Mouse (Mus musculus) megakaryocyte, embryonic 14.5 days (primary cell): ENCODE data around the gene Kdm6b. TPM values are rescaled to one million over a fixed set of nuclear protein-coding genes. Genes with fewer than 3 reads are reported as not detected.

Experiments
- H3K27me3 ChIP-seq: replicated peaks from 2 replicates; pipeline ENCODE3; 2012; ENCODE audit warnings: inconsistent platforms
- H3K36me3 ChIP-seq: replicated peaks from 2 replicates; pipeline ENCODE3; 2012; ENCODE audit warnings: low read length, inconsistent platforms, mixed read lengths
- H3K4me1 ChIP-seq: 2 replicates; pipeline ENCODE4 v1.6.1; 2012; ENCODE audit warnings: inconsistent platforms
- H3K4me3 ChIP-seq: replicated peaks from 2 replicates; pipeline ENCODE3; 2012; ENCODE audit warnings: moderate library complexity, mild to moderate bottlenecking, inconsistent platforms
- H3K9me3 ChIP-seq: 2 replicates; pipeline ENCODE4 v1.6.1; 2012; ENCODE audit warnings: inconsistent platforms
- FLI1 ChIP-seq: IDR thresholded peaks from 2 replicates; pipeline ENCODE4 v1.6.1; 2012; ENCODE audit warnings: low read length, inconsistent platforms, mixed read lengths
- GATA1 ChIP-seq: IDR thresholded peaks from 3 replicates; pipeline ENCODE4 v1.6.1; 2012; ENCODE audit warnings: mixed read lengths, low read length, inconsistent platforms, borderline replicate concordance
- polyA plus RNA-seq: library from polyadenylated mRNA; stranded (reverse); fragments of >175 nt; gene quantifications from 2 replicates; pipeline ENCODE4 v1.2.3, GENCODE M21; 2012; ENCODE audit warnings: low replicate concordance; ENCODE audit not compliant: insufficient read depth

Gene Kdm6b
- polyA plus RNA-seq, 1 experiment = 44.5 TPM

- TF ChIP-seq FLI1 (no peak), GATA1 (no peak)
- H3K9me3 ChIP-seq = no peaks in the 10 kb centered on the region
- peaks cover 53% of the 10 kb centered on the region for H3K27me3 ChIP-seq
- no peak overlapping the region for H3K4me3 ChIP-seq
- peaks cover 22% of the 10 kb centered on the region for H3K4me1 ChIP-seq
- H3K36me3 ChIP-seq = no peaks in the 10 kb centered on the region
Measured at GRCm38 (mm10) chr11:69432640-69432982, 19.1 kb upstream of the Kdm6b start.

DNA sequence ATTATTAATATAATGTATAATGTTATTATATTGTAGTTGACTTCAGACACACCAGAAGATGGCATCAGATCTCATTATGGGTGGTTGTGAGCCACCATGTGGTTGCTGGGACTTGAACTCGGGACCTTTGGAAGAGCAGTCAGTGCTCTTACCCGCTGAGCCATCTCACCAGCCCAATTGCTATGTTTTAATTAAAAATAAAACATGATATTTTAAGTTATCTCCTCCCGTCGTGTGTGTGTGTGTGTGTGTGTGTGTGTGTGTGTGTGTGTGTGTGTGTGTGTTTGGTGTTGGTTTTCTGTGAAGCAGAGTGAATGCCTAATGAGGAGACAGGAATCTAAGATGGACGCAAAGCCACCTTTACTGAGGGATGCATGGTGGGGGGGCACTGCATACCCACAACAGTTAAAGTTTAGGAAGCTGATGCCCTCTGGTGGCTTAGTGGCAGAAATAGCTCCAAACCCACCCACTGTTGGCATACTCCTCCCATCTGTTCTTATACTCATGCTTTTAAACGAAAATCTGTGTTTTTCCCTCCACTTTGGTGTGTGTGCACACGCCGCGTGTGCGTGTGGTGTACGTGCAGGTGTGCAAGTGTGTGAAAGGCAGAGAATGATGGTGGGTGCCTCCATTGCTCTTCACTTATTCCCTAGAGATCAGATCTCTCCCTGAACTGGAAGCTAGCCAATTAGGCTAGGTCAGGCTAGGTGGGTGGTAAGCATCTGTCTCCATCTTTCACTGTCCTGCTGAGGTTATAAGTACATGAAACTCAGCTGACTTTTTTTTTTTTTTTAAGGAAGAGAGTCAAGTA is 18.6 kb upstream of the Kdm6b start:
- Histone ChIP-seq H3K9me3 (no peaks in the 10 kb centered on the region), H3K27me3 (peaks cover 47% of the 10 kb centered on the region), H3K4me1 (peaks cover 18% of the 10 kb centered on the region), H3K36me3 (no peaks in the 10 kb centered on the region), H3K4me3 (no peak overlapping the region)
- TF ChIP-seq FLI1 = no peak
- no peak for TF ChIP-seq GATA1

DNA sequence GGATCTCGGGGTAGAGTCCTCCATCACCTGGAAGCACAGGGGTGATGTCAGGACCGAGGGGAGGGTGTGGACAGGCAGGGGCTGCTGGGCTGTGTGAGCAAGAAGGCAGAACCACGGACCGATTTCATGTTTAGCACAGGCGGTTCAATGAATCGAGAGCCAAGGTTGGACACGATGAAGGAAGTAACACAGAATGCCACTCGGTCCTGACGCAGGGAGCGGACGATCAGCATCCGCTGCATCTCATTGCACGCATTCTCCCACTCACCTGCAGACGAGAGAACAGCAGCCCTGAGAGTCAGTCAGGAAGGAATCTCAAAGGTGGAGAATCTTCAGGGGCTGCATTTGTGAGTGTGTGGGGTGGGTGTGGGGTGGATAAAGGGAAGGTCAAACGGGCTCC is 17.2 kb upstream of the Kdm6b start:
- peaks cover 24% of the 10 kb centered on the region for H3K4me1 ChIP-seq
- no peaks in the 10 kb centered on the region for H3K9me3 ChIP-seq
- H3K27me3 ChIP-seq = peaks cover 33% of the 10 kb centered on the region
- TF ChIP-seq FLI1 (no peak), GATA1 (no peak)
- no peaks in the 10 kb centered on the region for H3K36me3 ChIP-seq
- H3K4me3 ChIP-seq = no peak overlapping the region

- H3K4me1 ChIP-seq = peaks cover 26% of the 10 kb centered on the region
- H3K4me3 ChIP-seq = peak overlapping the region; percentile 31
- no peaks in the 10 kb centered on the region for H3K36me3 ChIP-seq
- H3K9me3 ChIP-seq = no peaks in the 10 kb centered on the region
- peaks cover 21% of the 10 kb centered on the region for H3K27me3 ChIP-seq
- TF ChIP-seq FLI1 (no peak), GATA1 (no peak)
Measured at GRCm38 (mm10) chr11:69429313-69429712, 15.8 kb upstream of the Kdm6b start.

DNA sequence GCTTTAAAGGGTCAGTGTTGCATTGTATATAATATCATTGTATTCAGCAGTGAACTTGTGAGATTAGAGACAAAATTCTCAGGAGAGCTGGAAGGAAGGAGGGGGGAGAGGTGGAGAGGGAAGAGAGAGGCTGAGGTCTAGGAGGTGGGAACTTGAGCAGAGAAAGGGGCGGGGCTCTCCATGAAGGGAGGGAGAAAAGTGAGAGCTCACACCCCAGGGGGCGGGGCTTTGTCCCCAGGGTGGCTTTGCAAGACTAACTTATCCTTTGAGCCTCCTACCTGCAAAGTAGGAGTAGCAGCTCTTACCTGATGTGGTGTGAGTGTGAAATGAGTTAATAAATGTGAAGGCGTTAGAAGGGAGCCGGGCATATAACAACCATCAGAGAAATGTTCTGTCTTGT is 15.3 kb upstream of the Kdm6b start:
- Histone ChIP-seq H3K27me3 (peaks cover 17% of the 10 kb centered on the region), H3K4me1 (peaks cover 31% of the 10 kb centered on the region)

GRCm38 (mm10) chr11:69426246-69426645 is 12.8 kb upstream of the Kdm6b start:
- TF ChIP-seq GATA1 (no peak), FLI1 (no peak)
- Histone ChIP-seq H3K4me3 (no peak overlapping the region), H3K36me3 (no peaks in the 10 kb centered on the region), H3K4me1 (peaks cover 40% of the 10 kb centered on the region), H3K9me3 (no peaks in the 10 kb centered on the region), H3K27me3 (peaks cover 22% of the 10 kb centered on the region)

More for the DNA sequence above, 15.3 kb upstream of the Kdm6b start:
- H3K36me3 ChIP-seq = no peaks in the 10 kb centered on the region
- H3K9me3 ChIP-seq = no peaks in the 10 kb centered on the region
- no peak overlapping the region for H3K4me3 ChIP-seq
- TF ChIP-seq FLI1 (no peak), GATA1 (no peak)

DNA sequence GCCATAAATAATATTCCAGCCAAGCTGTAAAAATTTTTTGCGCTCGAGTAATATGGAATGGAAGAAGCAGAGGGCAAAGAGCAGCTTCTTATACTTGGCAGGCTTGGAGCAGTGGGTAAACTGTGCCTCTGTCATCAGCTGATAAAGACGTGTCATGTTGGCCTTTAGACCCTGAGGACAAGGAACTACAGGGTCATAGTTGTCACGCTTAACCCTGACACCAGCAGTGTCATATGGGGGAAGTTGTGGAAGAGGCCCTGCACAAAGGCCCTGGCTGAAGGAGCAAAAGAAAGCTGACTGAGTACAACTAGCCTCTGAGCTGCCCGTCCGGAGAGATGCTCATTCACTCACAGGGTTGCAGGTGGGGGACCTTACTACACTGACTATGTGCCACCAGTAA is 10.4 kb upstream of the Kdm6b start:
- no peaks in the 10 kb centered on the region for H3K9me3 ChIP-seq
- TF ChIP-seq GATA1 (no peak), FLI1 (no peak)
- no peaks in the 10 kb centered on the region for H3K36me3 ChIP-seq
- peak overlapping the region; percentile 67 for H3K4me3 ChIP-seq
- peaks cover 56% of the 10 kb centered on the region for H3K4me1 ChIP-seq
- H3K27me3 ChIP-seq = peaks cover 27% of the 10 kb centered on the region

DNA sequence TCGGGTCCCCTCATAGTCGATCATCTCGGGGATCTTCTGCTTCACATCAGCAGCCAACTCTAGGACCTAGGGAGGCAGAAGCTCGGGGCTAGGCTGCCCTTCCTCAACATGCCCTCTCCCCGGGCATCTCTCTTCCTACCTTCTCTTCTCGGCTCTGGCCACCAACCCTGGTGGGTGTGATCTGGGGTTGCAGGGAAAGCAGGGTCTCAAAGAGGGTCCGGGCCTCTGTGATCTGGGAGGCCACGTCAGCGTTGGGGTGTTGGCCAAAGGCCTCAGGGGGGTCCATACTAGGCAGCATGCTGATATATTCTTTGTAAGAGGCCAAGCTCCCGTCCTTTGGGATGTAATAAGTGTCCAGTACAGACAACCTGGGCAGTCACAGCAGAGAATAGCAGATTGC is 9.4 kb upstream of the Kdm6b start:
- TF ChIP-seq GATA1 (no peak), FLI1 (no peak)
- Histone ChIP-seq H3K36me3 (no peaks in the 10 kb centered on the region), H3K4me3 (no peak overlapping the region), H3K4me1 (peaks cover 61% of the 10 kb centered on the region), H3K27me3 (peaks cover 27% of the 10 kb centered on the region), H3K9me3 (no peaks in the 10 kb centered on the region)

DNA sequence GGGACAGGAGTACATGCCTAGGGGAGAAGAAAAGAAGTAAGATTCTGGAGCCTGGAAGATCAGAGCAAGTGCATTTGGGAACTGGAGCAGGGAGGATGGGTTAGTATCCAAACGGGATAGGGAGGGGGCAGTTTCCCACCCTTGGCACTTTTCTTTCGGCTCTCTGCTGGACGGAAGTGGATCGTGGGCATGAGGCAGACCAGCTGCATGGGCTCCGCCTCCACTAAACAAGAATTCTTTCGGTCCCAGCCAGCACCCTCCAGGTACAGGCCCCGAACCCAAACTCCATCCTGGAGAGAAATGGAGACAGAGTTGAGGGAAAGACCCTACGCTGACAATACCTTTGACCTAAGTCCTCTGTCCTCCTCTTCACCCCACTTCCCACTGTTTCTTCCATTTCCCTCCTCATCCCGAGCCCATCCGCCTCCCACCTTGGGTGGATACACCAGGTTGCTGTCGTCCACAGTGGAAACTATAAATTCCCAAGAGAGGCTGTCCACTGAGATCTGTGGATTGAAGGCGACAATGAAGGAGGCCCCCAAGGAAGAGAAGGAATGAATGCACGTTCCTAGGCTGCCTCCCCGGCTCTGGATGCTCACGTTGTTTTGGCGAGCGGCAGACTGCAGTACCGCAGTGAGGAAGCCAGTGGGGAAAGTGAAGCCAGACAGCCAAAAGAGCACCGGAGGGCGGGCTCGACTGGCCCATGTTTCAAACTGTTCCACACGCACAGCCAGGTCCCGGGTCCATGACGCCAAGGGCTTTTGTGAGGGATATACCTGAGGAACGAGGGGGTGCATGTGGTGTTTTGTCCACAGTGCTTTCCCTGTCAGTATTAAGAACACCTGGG is 7.9 kb upstream of the Kdm6b start:
- no peak overlapping the region for H3K4me3 ChIP-seq
- H3K4me1 ChIP-seq = peaks cover 71% of the 10 kb centered on the region
- TF ChIP-seq GATA1 (no peak), FLI1 (no peak)
- no peaks in the 10 kb centered on the region for H3K36me3 ChIP-seq
- no peaks in the 10 kb centered on the region for H3K9me3 ChIP-seq
- peaks cover 27% of the 10 kb centered on the region for H3K27me3 ChIP-seq

DNA sequence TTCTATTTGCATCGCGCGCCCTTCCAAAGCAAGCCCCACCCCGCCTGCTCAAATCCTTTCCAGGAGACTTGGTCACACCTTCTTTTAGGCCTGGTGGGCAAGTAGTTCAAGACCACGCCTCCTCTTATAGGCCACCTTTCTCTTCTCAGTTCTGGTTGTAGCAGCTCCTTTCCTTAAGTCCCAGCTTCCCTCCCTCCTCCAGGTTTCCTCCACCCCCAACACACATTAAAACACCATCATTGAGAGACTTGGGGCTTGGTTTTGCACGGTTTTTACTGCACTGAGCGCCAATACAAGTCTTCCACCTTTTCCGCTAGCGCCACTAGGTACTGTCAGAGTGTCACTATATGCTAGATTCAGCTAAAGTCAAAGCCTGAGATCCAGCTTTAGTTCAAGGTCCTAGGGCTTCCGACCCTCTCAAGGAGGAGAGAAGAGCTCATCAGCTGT is 7.1 kb upstream of the Kdm6b start:
- Histone ChIP-seq H3K36me3 (no peaks in the 10 kb centered on the region), H3K4me3 (peak overlapping the region; percentile 95), H3K4me1 (peaks cover 70% of the 10 kb centered on the region), H3K9me3 (no peaks in the 10 kb centered on the region), H3K27me3 (peaks cover 27% of the 10 kb centered on the region)
- TF ChIP-seq GATA1 = no peak
- TF ChIP-seq FLI1 = no peak
